In genomic region chr12:106016265-106017012, GRCm38 (mm10) we compare ENCODE assay signal across 13 mouse cellular contexts. TPM values are rescaled to one million over a fixed set of nuclear protein-coding genes. Genes with fewer than 3 reads are reported as not detected.
DNase-seq lines count a peak whose midpoint lies in the region; ATAC-seq and TF ChIP-seq lines count a peak whose summit lies in the region.
"Had no signal": no experiment of that assay in that cellular context is flagged by ENCODE, and none has a peak within 500 bp of the region (broad histone marks: within the 10 kb centered on the region; RNA-seq: fewer than 3 reads in every experiment).

No protein-coding gene starts in this region.

- TF ChIP-seq EP300 in CH12.LX (IDR thresholded peaks at IDR 0.05; ENCODE audit: low read length): peak; percentile 94

- no peaks in the 10 kb centered on the region for H3K36me3 ChIP-seq in forebrain, embryonic 16.5 days (ENCODE audit: control insufficient read depth, insufficient read depth)
- no peaks in the 10 kb centered on the region; the same call in 1 of the 2 replicates for H3K36me3 ChIP-seq in forebrain, embryonic 12.5 days (replicated peaks)
- H3K36me3 ChIP-seq in CH12.LX (replicated peaks in 1 of 2; ENCODE audit: control insufficient read depth in 1 of 2, insufficient read depth in 1 of 2, low read length in 1 of 2): peaks cover 7 to 50% of the 10 kb centered on the region in 2 experiments
- 0 out of 2 replicates have a peak, but pooled peaks cover 4% of the 10 kb centered on the region for H3K36me3 ChIP-seq in heart, embryonic 12.5 days
- H3K36me3 ChIP-seq: hindbrain, embryonic 15.5 days had no signal

- peak; percentile 93 for DNase-seq in CH12.LX (ENCODE audit: extremely low read depth)
- peak; percentile 57 to 62 for DNase-seq in monocyte, adult 2 months (ENCODE audit: low read depth in 1 of 2, low spot score in 2 of 2)
- no peak for DNase-seq in thymus, postnatal 14 days
- DNase-seq in right cerebral cortex, postnatal 36 days (ENCODE audit: low spot score in 2 of 2): no peak
- DNase-seq: cerebellum, adult 2 months; right cerebral cortex, adult 18-20 months; thymus, postnatal 36 days had no signal

- H3K4me2 ChIP-seq in forebrain, embryonic 16.5 days (ENCODE audit: low read length): no peak overlapping the region
- no peak overlapping the region for H3K4me2 ChIP-seq in forebrain, embryonic 12.5 days
- H3K4me2 ChIP-seq in CH12.LX (ENCODE audit: insufficient read depth, low read depth, poor library complexity, severe bottlenecking): peak overlapping the region; percentile 77
- no peak overlapping the region for H3K4me2 ChIP-seq in heart, embryonic 12.5 days
- H3K4me2 ChIP-seq: hindbrain, embryonic 15.5 days; limb, embryonic 15.5 days had no signal

- in situ Hi-C loops in CH12.LX (cut with MboI; ENCODE audit: low pct_ligation_motif_present, low pct_unique_long_range_greater_than_20kb, low sequenced_read_pairs): no loop called here

- H3K9me3 ChIP-seq in forebrain, embryonic 16.5 days (ENCODE audit: control insufficient read depth, low read length): no peaks in the 10 kb centered on the region
- H3K9me3 ChIP-seq in forebrain, embryonic 12.5 days: no peaks in the 10 kb centered on the region
- peaks cover 2% of the 10 kb centered on the region for H3K9me3 ChIP-seq in CH12.LX (replicated peaks; ENCODE audit: low read length)
- H3K9me3 ChIP-seq in heart, embryonic 12.5 days (replicated peaks): no peaks in the 10 kb centered on the region
- H3K9me3 ChIP-seq: hindbrain, embryonic 15.5 days; limb, embryonic 15.5 days had no signal

- TF ChIP-seq RAD21 in CH12.LX (IDR thresholded peaks at IDR 0.05; ENCODE audit: low read depth, low read length): no peak

- H3K27ac ChIP-seq in forebrain, embryonic 16.5 days (ENCODE audit: low read length): peak overlapping the region; percentile 23; the same call in 1 of the 2 replicates
- H3K27ac ChIP-seq in forebrain, embryonic 12.5 days: no peak overlapping the region
- peak overlapping the region; percentile 57 for H3K27ac ChIP-seq in CH12.LX (ENCODE audit: insufficient read depth, low read depth)
- no peak overlapping the region for H3K27ac ChIP-seq in heart, embryonic 12.5 days (ENCODE audit: poor library complexity, severe bottlenecking)
- H3K27ac ChIP-seq: hindbrain, embryonic 15.5 days; limb, embryonic 15.5 days had no signal

- peaks cover 20% of the 10 kb centered on the region for H3K79me2 ChIP-seq in CH12.LX (replicated peaks; ENCODE audit: control insufficient read depth, extremely low read depth, insufficient read depth, poor library complexity, severe bottlenecking)

- ATAC-seq in forebrain, embryonic 16.5 days: no peak
- no peak for ATAC-seq in forebrain, embryonic 12.5 days (ENCODE audit: low FRiP score)
- peak; percentile 94 for ATAC-seq in inflammation-experienced regulatory T-cells, adult 6 months
- ATAC-seq in heart, embryonic 12.5 days (ENCODE audit: insufficient number of reproducible peaks, low FRiP score): no peak

- H3K27me3 ChIP-seq in forebrain, embryonic 16.5 days (replicated peaks; ENCODE audit: control insufficient read depth, insufficient read depth, low read length): no peaks in the 10 kb centered on the region
- no peaks in the 10 kb centered on the region for H3K27me3 ChIP-seq in forebrain, embryonic 12.5 days
- no peaks in the 10 kb centered on the region for H3K27me3 ChIP-seq in CH12.LX (replicated peaks)
- H3K27me3 ChIP-seq in heart, embryonic 12.5 days (replicated peaks): no peaks in the 10 kb centered on the region
- H3K27me3 ChIP-seq: hindbrain, embryonic 15.5 days; limb, embryonic 15.5 days had no signal

- TF ChIP-seq POLR2A in CH12.LX (IDR thresholded peaks at IDR 0.05; ENCODE audit: low read depth, low read length): peak; percentile 14; the same call in 1 of the 2 replicates

- dilution Hi-C loops in CH12.LX (cut with MboI; ENCODE audit: extremely low pct_ligation_motif_present, extremely low pct_unique_long_range_greater_than_20kb, low sequenced_read_pairs): no loop called here

- no peak for TF ChIP-seq CTCF in CH12.LX (conservative IDR thresholded peaks at IDR 0.05 in 1 of 2, IDR thresholded peaks at IDR 0.05 in 1 of 2; ENCODE audit: low read depth in 2 of 2, low read length in 2 of 2)

- peaks cover 15% of the 10 kb centered on the region for H3K4me1 ChIP-seq in forebrain, embryonic 16.5 days (replicated peaks; ENCODE audit: control insufficient read depth, insufficient read depth, low read length)
- H3K4me1 ChIP-seq in forebrain, embryonic 12.5 days: peaks cover 5% of the 10 kb centered on the region
- peaks cover 14 to 61% of the 10 kb centered on the region in 2 experiments for H3K4me1 ChIP-seq in CH12.LX (ENCODE audit: control insufficient read depth in 1 of 2, insufficient read depth in 2 of 2)
- H3K4me1 ChIP-seq in heart, embryonic 12.5 days (replicated peaks): peaks cover 5% of the 10 kb centered on the region

- H3K9ac ChIP-seq in forebrain, embryonic 16.5 days (replicated peaks; ENCODE audit: low read depth, low read length): no peak overlapping the region; the same call in 1 of the 2 replicates
- H3K9ac ChIP-seq in forebrain, embryonic 12.5 days: no peak overlapping the region
- H3K9ac ChIP-seq in CH12.LX (ENCODE audit: insufficient read depth, low read depth): no peak overlapping the region
- no peak overlapping the region for H3K9ac ChIP-seq in heart, embryonic 12.5 days
- H3K9ac ChIP-seq: hindbrain, embryonic 15.5 days; limb, embryonic 15.5 days had no signal

- 66% methylated on average over 12 of the region's 12 CpGs for WGBS in forebrain, embryonic 16.5 days
- WGBS in forebrain, embryonic 12.5 days: 78% methylated on average over 12 of the region's 12 CpGs
- WGBS in heart, embryonic 12.5 days: 86% methylated on average over 12 of the region's 12 CpGs

- no peak overlapping the region for H3K4me3 ChIP-seq in forebrain, embryonic 16.5 days (replicated peaks; ENCODE audit: low read length)
- H3K4me3 ChIP-seq in forebrain, embryonic 12.5 days (replicated peaks): no peak overlapping the region
- H3K4me3 ChIP-seq in CH12.LX (replicated peaks in 1 of 3; ENCODE audit: low read depth in 2 of 3, low read length in 2 of 3, poor library complexity in 1 of 3): no peak overlapping the region
- H3K4me3 ChIP-seq in heart, embryonic 12.5 days: no peak overlapping the region
- H3K4me3 ChIP-seq: hindbrain, embryonic 15.5 days; limb, embryonic 15.5 days had no signal

TF ChIP-seq in CH12.LX, 34 proteins besides CTCF, POLR2A, EP300 and RAD21 (continues in another document):
- TF ChIP-seq CHD2 (IDR thresholded peaks at IDR 0.05; ENCODE audit: low read length): no peak; the same call in 1 of the 2 replicates
- 0 out of 2 replicates have a peak, but pooled peaks have one; percentile 47 for TF ChIP-seq RCOR1 (conservative IDR thresholded peaks at IDR 0.05; ENCODE audit: low read depth, low read length)
- TF ChIP-seq MAX (IDR thresholded peaks at IDR 0.05; ENCODE audit: low read length): peak; percentile 34; the same call in 1 of the 2 replicates
- TF ChIP-seq GABPA (IDR thresholded peaks at IDR 0.05; ENCODE audit: insufficient replicate concordance, low read depth, low read length): no peak
- TF ChIP-seq ZNF384 (IDR thresholded peaks at IDR 0.05; ENCODE audit: low read depth, low read length): peak; percentile 90
- TF ChIP-seq CHD1 (IDR thresholded peaks at IDR 0.05; ENCODE audit: low read depth, low read length): no peak
- TF ChIP-seq PAX5 (IDR thresholded peaks at IDR 0.05; ENCODE audit: low read length): no peak
- peak; percentile 56; the same call in 1 of the 2 replicates for TF ChIP-seq MAZ (IDR thresholded peaks at IDR 0.05; ENCODE audit: low read depth, low read length)
- TF ChIP-seq NELFE (IDR thresholded peaks at IDR 0.05; ENCODE audit: low read depth, low read length): no peak
- peak; percentile 83 for TF ChIP-seq SIN3A (IDR thresholded peaks at IDR 0.05; ENCODE audit: low read length)
- TF ChIP-seq ZKSCAN1 (IDR thresholded peaks at IDR 0.05; ENCODE audit: borderline replicate concordance, low read depth, low read length): no peak
- peak; percentile 24; the same call in 1 of the 2 replicates for TF ChIP-seq ELF1 (IDR thresholded peaks at IDR 0.05; ENCODE audit: low read depth, low read length)
- TF ChIP-seq TBP (conservative IDR thresholded peaks at IDR 0.05; ENCODE audit: low read depth, low read length): no peak
- TF ChIP-seq USF1 (IDR thresholded peaks at IDR 0.05; ENCODE audit: low read depth, low read length): no peak
- peak; percentile 96 for TF ChIP-seq MEF2A (IDR thresholded peaks at IDR 0.05; ENCODE audit: borderline replicate concordance, low read depth, low read length)
- TF ChIP-seq MYC (IDR thresholded peaks at IDR 0.05; ENCODE audit: low read depth, low read length): peak; percentile 49; the same call in 1 of the 2 replicates
- TF ChIP-seq BHLHE40 (IDR thresholded peaks at IDR 0.05; ENCODE audit: low read depth, low read length): peak; percentile 85
- TF ChIP-seq UBTF (IDR thresholded peaks at IDR 0.05; ENCODE audit: low read depth, low read length): 0 out of 2 replicates have a peak, but pooled peaks have one; percentile 37
- no peak for TF ChIP-seq KAT2A (IDR thresholded peaks at IDR 0.05; ENCODE audit: insufficient replicate concordance, low read length)
- TF ChIP-seq SMC3 (IDR thresholded peaks at IDR 0.05; ENCODE audit: low read depth, low read length): no peak; the same call in 1 of the 2 replicates
- TF ChIP-seq MAFK (IDR thresholded peaks at IDR 0.05; ENCODE audit: insufficient replicate concordance, low read length): peak; percentile 83
- peak; percentile 58 for TF ChIP-seq TCF12 (IDR thresholded peaks at IDR 0.05; ENCODE audit: low read depth, low read length)
- TF ChIP-seq NRF1 (IDR thresholded peaks at IDR 0.05; ENCODE audit: low read depth, low read length): no peak
- TF ChIP-seq ETS1 (conservative IDR thresholded peaks at IDR 0.05; ENCODE audit: low read depth, low read length): peak; percentile 78
- no peak for TF ChIP-seq E2F4 (IDR thresholded peaks at IDR 0.05; ENCODE audit: insufficient replicate concordance, low read depth, low read length)
- TF ChIP-seq JUND (conservative IDR thresholded peaks at IDR 0.05; ENCODE audit: low read depth, low read length): peak; percentile 88
- peak; percentile 65 for TF ChIP-seq MXI1 (IDR thresholded peaks at IDR 0.05; ENCODE audit: low read depth, low read length)
- no peak for TF ChIP-seq POLR2AphosphoS2 (IDR thresholded peaks at IDR 0.05; ENCODE audit: low read depth, low read length)

RNA-seq across cellular contexts. Expression of gene Vrk1, which starts 6.4 kb away (rescaled TPM):
- polyA plus RNA-seq in forebrain, embryonic 16.5 days (2015; fragmentation: Nextera tagmentation; extraction: Ambion mirVana): 68.3 and 80.2 TPM in 2 replicates
- polyA plus RNA-seq in forebrain, embryonic 12.5 days (2016; fragmentation: Nextera tagmentation; extraction: Ambion mirVana): 97.7 and 106 TPM in 2 replicates
- 51.2 and 55.2 TPM in 2 replicates for total RNA-seq in CH12.LX (2012; rRNA removed)
- 124 and 138 TPM in 2 replicates for total RNA-seq in CH12.LX (2014; rRNA removed)
- polyA plus RNA-seq in CH12.LX (2012; ENCODE audit: insufficient read length, low read depth): 69.1 and 70.4 TPM in 2 replicates
- 100 to 1,000 TPM; 124 to 151 (median 151) TPM for polyA plus RNA-seq in inflammation-experienced regulatory T-cells, adult 6 months (2017; shearing (Covaris generic))
- polyA plus RNA-seq in heart, embryonic 12.5 days (2016; fragmentation: Nextera tagmentation; extraction: Ambion mirVana): 46.8 and 47.0 TPM in 2 replicates

Comparison
In these comparisons a context has a peak if more than half of its experiments do, and no peak if none do; other contexts are left out.
1. H3K27ac ChIP-seq: peak in forebrain, embryonic 16.5 days (single experiment) and CH12.LX (single experiment); none in forebrain, embryonic 12.5 days (single experiment) and heart, embryonic 12.5 days (single experiment).
2. DNase-seq: peak in CH12.LX (single experiment) and monocyte, adult 2 months (2 of 2); none in thymus, postnatal 14 days (single experiment) and right cerebral cortex, postnatal 36 days (0 of 2).